Mouse (Mus musculus) erythroblast, adult 5-6 weeks (primary cell): Measurements from ENCODE around the gene Mfng. TPM values are rescaled to one million over a fixed set of nuclear protein-coding genes. Genes with fewer than 3 reads are reported as not detected.
A peak's percentile ranks its signal among the peaks of the same experiment; 100 is the strongest.

Source experiments
- ATAC-seq: replicated peaks from 2 replicates; pipeline ENCODE4 v1.8.0; 2016; ENCODE audit warnings: moderate number of reproducible peaks, mild to moderate bottlenecking, moderate TSS enrichment, inconsistent platforms; ENCODE audit not compliant: poor library complexity, low FRiP score, severe bottlenecking
- total RNA-seq, 2 experiments: library from RNA; stranded (forward) in 1 of 2; stranded (reverse) in 1 of 2; fragments of 150-400 nt in 1 of 2; fragments of 200-764, 138-1000 nt in 1 of 2; gene quantifications; 2 replicates each; pipeline versions ENCODE4 v1.2.3 to v1.2.4; 2015 to 2017; ENCODE audit warnings: low replicate concordance in 2 of 2

Gene Mfng
- total RNA-seq, 2 experiments from 2014 or later: 0.17 to 0.38 TPM

GRCm38 (mm10) chr15:78789721-78790323 is 16.5 kb upstream of the Mfng start:
- ATAC-seq: no peak

DNA sequence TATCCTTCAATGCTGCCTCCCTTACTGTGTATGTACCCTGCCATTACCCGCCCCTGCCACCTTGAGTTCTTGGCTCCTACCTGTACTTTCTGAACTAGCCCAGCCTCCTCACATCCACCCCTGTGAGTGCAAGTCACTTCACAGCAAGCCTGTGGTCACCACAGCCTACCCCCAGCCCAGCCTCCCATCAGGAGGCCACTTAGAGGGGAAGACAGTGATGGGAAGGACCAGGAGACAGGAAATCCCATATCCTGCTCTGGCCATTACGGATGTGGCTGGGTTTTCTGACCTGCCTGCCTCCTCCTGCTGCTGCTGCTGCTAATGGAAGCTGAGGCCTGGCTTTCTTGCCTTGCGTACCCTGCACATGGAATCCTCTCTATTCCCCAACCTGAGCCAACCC is 14.8 kb upstream of the Mfng start:
- ATAC-seq: no peak

DNA sequence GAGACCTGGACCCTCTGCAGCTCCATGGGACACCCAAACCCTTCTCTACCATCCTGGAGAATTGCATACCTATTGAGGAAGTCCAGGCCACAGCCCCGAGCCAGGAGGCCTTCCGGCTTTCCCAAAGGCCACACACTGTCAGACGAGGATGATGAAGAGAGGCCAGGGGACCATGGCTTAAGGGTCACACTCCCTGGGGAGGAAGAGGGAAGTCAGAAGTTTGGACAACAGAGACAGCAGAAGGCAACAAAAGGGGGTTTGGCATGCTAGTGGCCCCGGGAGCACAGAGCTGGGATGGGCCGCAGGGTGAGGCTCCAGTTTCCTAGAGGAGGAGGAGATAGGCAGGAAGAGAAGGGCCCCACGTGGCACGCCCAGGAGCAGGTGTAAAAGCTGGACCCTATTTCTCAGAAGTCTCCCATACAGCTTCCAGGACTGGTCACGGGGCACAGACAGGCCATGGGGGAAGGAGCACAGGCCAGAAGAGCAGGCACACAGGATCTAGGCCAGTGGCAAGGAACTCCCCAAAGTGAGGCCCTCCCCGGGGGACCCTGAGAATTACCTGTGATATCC is 14.1 kb upstream of the Mfng start:
- no peak for ATAC-seq

- ATAC-seq: no peak
These were observed 13.1 kb upstream of the Mfng start for GRCm38 (mm10) chr15:78786411-78786818.

DNA sequence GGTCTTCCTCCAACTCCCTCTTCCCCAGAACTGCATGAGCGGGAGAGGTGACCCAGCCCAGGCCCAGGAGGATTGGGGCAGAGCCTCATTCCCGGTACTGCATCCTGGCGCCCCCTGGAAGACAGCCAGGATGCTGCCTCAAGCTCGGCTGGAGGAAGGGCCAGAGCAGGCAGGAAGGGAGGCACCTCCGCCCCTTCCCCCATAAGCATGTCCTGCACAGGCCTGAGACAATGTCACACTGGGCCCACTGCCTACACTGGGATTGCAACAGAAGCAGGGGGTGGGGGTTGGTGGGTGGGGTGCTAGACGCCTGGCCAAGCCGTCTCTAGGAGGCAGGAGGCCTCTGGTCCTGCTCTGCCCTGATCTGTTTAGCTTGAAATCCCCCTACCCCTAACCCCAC is 12.7 kb upstream of the Mfng start:
- no peak for ATAC-seq

DNA sequence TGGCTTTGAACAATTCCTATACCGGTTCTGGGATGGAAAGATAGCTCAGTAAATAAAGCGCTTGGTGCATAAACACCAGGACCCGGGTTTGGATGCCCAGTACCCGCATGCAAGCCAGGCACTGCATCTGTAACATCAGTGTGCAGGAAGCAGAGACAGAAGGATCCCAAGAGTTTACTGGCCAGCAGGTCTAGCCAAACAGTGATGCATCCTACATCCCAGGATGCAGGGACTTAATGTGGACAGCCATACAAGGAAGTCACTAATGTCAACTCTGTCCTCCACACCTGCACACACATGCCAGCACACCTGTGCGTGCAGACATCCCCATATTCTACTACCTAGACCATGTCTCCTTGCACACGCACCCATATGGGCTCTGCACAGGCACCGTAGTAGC is 12.0 kb upstream of the Mfng start:
- ATAC-seq: no peak

DNA sequence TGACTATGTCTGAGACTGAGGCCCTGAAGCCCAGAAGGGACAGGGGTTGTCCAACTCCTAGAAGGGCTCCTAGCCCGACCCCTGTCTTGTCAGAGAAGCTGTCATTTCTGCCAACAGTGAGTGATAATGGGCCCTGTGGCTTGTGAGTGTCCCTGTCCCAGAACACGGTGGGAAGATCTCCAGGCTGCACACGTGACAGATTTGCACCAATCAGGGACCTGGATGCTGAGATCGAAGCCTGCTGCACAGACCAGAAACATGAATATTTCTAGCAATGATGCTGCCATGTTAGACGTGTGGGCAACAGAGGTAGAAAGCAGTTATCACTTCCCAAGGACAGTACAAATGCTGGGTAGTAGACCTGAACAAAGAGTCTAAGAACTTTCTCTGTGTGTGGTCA is 11.2 kb upstream of the Mfng start:
- no peak for ATAC-seq

DNA sequence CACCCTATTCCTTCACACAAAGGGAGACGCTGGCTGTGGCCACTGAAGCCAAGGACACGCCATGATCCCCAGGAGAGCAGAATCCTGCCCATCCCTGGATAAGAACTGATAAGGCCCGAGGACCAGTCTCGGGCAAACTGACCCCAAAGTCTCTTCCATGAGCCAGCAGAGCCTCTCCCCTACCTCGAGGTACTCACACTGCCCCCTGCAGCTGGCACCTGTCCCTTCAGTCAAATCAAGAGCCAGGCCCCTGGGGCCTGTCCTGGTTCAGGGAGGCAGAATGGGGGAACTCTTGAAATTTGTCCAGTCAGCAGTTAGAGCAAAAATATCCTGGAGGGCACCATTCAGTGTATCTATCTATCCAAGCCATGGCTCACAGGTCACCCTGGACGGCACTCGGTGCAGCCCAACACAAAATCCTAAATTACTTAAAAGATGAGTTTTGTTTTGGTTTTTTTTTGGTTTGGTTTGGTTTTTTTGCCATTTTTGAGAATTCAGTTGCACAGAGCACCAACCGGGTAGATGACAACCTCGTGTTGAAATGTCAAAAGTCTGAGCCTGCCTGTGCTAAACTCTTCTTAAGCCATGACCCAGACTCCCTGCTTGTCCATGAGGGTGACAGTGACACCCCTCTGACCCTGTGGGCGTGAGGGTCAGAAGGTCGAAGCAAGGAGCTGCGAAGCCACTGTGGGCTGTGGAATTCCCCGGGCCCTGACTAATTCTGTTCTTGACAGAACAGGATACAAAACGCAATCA is 9.3 kb upstream of the Mfng start:
- no peak for ATAC-seq

- ATAC-seq: no peak
These were observed 7.6 kb upstream of the Mfng start for GRCm38 (mm10) chr15:78780908-78781307.

GRCm38 (mm10) chr15:78780359-78780758 is 7.1 kb upstream of the Mfng start:
- ATAC-seq: no peak

GRCm38 (mm10) chr15:78779690-78780089 is 6.4 kb upstream of the Mfng start:
- ATAC-seq: no peak

DNA sequence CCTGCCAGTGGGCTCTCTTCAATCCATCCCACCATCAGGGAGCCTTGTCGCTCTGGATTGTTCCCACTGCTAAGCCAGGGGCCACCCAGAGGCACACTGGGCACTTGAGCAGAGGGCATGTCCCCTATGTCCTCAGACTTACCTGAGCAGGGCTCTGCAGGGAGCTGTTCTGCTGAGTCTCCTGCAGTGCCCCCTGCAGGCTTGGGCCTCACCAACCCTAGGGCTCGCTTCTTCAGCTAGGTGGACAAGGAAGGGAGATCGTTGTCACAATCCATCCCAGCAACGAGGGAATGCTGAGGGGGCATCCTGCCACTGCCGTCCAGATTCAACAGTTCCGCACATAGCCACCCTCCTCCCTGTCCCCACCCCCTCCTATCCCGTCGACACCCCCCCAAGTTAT is 6.0 kb upstream of the Mfng start:
- no peak for ATAC-seq

DNA sequence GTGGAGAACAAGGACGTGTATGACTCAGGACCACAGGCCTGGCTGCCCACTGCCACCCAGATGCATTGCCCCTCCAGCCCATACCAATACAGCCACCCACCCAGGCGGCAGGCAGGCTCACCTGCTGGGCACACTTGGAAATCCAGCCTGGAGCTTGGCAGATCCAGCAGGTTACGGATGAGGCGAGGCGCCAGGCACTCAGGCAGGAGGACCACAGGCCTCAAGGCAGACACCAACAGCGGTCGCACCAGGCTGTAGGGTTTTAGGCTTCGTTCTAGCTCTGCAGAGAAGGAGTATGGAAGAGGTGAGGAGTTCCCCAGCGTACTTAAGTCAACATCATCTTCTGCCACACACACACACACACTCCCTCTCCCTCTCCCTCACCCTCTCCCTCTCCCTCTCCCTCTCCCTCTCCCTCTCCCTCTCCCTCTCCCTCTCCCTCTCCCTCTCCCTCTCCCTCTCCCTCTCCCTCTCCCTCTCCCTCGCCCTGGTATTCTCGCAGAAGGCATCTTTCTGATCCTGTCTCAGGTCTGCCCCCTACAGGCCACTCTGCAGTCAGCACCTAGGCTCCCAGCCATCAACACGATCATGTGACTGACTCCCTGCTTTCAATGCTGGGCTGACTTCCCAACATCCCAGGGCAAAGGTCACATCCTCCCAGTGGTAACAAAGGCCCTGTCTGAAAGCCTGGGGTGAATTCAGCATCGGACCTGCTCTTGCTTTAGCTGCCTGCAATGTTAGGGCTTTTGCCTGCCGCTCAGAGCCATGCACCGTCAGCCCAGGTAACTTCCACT is 5.0 kb upstream of the Mfng start:
- ATAC-seq: 0 out of 2 replicates have a peak, but pooled peaks have one; percentile 48

DNA sequence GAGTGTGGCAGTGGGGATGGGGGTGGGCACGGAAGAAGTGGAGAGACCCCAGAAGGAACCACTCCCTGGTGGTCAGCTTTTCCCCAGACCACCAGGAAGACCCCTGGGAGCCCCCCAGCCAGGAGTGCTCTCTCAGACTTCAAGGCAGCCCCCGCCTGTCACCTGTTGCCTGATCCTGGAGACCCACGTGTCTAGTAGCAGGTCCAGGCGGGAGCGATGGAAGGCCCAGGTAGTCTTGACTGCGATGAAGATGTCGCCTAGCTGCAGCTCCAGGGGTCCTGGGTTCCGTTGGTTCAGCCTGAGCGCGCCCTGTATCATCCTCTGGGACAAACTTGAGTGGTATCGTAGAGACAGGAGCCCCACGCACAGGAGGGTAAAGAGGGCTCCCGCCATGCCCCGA is 419 bp downstream of the Mfng start:
- no peak for ATAC-seq

GRCm38 (mm10) chr15:78772368-78772763 is 909 bp downstream of the Mfng start:
- ATAC-seq: no peak

GRCm38 (mm10) chr15:78771531-78772367 is 1.5 kb downstream of the Mfng start:
- no peak for ATAC-seq

- ATAC-seq: no peak
These were observed 2.3 kb downstream of the Mfng start for GRCm38 (mm10) chr15:78770983-78771355.

GRCm38 (mm10) chr15:78770234-78770982 is 2.9 kb downstream of the Mfng start:
- no peak for ATAC-seq

GRCm38 (mm10) chr15:78769064-78769463 is 4.2 kb downstream of the Mfng start:
- ATAC-seq: no peak
